Mouse (Mus musculus) adipose tissue, adult 10 weeks (tissue): Measurements from ENCODE around the gene Nphs1. TPM values are rescaled to one million over a fixed set of nuclear protein-coding genes. Genes with fewer than 3 reads are reported as not detected.

ENCODE experiments used
- polyA plus RNA-seq: library from polyadenylated mRNA; stranded (reverse); fragments of 350-450 nt; fragmentation: Illumina TruSeq; extraction: RNeasy Lipid Tissue Mini Kit (QIAGEN cat#74804); gene quantifications from one replicate; pipeline ENCODE4 v1.2.3, GENCODE M21; 2014; ENCODE audit warnings: low read depth, low replicate concordance

Nphs1 gene
- not detected for polyA plus RNA-seq

DNA sequence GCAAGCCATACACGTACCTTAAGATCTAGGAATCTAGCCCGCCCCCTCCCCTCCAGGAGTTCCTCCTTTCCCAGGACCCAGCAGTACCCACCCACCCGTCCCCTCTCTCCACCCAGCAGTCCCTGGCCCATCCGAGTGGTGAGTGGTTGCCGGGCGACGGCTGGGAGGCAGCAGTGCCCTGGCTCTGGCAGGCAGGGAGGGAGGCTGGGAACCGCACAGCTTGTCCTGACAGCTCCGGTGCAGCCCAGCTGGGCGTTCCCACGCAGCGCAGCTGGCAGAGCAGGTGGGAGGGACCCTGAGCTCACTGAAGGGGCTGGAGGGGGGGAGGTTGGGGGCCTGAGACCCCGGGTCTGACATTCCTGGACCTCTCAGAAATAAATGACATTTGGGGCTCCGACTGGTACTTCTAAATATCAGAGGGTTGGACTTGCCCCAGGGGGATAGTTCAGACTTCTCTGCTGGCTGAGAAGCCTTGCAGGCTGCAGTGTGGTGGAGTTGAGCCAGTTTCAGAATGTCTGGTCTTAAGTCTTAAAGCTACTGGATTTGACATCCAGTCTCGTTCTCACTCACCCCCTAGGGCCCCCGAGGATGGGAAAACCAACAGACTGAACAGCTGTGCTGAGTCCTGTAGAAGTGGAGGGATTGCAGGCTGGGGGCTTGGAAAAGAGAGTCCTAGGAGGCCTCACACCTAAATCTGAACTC lies at the start of gene Nphs1, which contains the start of gene Kirrel2:
Gene Nphs1 (plus strand): TSS at position 687 of the 702 bp plus-strand sequence.
Gene Kirrel2 (minus strand): TSS at position 62 of the 702 bp plus-strand sequence.

DNA sequence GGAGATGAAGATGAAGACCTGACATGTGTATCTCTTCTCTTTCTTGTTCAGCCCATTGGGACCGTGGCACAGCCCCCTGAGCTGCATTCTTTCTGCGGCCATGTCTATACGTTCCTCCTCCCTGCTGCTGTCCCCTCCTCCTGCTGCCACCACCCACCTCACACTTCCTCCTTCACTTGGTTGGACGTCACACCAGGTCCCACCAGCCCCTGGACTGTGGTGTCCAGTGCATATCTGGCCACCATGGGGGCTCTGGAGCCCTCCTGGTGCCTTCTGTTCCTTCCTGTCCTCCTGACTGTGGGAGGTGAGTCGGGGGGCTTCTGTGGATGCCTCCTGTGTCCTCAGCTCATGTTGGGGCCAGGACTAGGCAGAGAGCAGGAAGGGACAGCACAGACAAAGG lies 44.5 kb upstream of the Nphs1 start, which contains the start of gene Tyrobp:
Gene Tyrobp (plus strand): TSS at position 165 of the 400 bp plus-strand sequence.

DNA sequence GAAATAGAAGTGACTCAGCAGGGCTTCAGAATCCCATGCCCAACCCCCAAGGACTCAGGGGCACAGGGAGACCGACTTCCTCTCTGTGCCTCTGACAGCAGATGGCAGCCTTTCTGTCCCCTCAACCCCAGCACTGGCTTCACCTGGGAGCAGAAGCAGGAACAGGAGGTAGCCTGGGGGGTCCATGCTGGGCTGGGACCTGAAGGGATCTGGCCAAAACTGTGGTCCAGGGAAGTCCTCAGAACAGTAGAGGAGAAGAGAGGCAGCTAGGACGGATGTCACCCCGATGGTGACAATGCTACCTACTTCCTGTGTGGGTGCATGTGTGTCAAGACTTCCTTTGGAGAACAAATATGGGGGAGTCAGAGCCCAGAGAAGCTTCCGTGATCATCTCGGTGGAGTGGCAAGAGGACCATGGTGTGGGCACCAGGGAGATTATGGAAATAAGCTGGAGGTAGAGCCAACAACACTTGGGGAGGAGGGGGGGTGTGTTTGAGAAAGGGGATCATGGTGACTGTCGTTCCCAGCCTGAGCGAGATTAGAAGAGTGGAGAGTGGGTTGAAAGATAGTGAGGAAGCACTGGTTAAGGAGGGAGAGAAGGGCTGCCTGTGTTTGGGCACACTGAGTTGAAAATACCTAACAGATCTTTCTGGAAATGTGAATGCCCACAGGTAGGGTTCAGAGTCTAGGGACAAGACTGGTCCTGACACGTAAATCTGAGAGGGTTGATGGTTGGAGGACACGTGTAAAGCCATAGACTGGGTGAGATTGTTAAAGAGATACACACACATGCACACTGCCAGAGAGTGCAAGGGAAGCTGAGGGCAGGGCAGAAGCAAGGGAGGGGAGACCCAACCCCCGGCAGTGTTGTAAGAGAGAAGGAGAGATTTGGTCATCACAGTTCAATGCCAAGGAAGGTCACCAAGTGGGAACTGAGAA lies 38.3 kb upstream of the Nphs1 start, which contains the start of gene Hcst:
Gene Hcst (minus strand): TSS at position 294 of the 939 bp plus-strand sequence.

DNA sequence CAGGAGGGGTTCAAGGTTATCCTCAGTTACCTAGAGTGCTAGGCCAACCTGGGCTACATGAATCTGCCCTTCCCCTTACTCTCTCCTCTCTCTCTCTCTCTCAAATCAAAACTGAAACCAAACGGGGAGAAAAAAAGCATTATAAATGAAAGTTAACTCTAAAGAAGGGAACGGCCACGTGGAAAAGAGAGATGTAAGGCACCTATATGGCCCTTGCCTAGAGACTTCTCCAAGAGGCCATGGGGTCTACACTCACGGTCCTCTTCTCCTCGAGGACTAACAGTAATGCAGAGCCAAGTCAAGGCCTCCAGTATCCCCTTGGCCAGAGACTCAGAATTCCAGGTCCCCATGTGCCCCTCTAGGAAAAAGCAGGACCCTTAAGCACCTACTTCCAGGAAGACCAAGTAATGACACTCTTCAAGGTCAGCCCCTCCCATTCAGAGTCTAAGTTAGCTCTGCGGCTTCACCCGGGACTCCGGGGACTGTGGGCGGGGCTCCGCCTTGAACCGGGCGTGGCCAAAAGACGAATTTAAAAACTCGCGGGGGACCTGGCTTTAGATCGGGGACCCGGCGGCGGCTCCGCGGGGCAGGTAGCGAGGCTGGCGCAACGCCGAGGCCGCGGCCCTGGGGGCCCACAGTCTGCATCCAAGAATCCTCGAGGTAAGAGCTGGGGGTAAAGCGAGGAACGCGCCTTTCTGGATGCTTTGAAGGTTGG lies 36.8 kb upstream of the Nphs1 start, which contains the start of gene Nfkbid:
Gene Nfkbid (plus strand): TSS at position 558 of the 715 bp plus-strand sequence.

DNA sequence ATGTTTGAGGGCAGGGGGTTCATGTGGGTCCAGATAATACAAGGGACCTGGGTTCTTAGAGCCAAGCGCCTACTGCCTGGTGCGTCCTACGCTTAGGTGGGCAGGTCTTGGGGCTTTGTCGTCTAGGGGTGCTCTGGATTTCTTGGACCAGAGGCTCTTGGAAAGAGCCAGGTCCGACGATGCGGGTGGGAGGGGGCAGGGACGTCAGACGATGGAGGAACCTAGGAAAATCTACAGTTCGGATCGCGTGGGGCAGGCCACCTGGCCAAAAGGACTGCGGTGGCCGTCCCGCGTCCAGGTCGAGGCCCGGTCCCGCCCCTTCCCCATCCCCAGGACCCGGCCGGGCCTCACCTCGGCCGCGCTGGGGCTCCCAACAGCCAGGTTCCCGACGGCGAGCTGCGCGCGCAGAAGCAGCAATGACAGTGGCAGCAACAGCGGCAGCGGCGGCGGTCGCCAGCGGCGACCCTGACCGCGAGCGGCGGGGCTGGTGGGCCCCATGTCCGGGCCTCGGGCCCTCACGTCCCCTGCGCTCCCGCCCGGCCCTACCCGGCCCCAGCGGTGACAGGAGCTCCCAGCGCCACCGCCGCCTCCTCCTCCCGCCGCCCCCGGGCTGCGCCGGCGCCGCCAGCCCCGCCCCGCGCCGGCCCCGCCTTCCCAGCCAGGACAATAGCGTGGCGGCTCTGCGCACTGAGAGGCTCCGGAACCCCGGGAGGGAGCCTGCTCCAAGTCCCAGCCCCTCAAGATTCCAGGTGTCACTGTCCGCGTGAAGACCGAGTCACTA lies 13.0 kb upstream of the Nphs1 start, which contains the start of gene Aplp1:
Gene Aplp1 (minus strand): TSS at position 565 of the 781 bp plus-strand sequence.

DNA sequence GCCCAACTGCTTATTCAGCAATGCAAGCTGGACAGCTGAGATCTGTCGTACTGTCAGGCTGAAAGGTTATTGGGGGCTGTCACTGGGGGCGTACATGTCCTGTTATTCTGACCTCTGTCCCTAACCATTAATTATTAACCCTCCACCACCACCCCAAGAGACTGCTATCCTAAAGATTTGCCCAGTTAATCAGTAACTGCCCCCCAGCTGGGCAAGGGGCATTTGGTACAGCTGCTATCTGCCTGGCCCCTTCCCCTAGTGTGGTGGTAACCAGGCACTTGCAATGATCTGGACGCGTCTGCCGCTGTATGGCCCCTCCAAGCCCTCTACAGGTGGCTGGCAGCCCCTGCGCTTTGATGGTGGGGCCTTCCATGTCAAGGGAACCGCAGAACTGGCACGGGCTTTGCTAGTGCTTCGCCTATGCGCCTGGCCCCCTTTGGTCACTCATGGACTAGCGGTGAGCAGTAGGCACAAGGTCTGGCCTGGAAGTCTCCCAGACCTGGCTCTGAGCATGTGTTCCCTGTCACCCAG lies 35.4 kb downstream of the Nphs1 start, which contains the start of gene Prodh2:
Gene Prodh2 (plus strand): TSS at position 222 of the 531 bp plus-strand sequence.

DNA sequence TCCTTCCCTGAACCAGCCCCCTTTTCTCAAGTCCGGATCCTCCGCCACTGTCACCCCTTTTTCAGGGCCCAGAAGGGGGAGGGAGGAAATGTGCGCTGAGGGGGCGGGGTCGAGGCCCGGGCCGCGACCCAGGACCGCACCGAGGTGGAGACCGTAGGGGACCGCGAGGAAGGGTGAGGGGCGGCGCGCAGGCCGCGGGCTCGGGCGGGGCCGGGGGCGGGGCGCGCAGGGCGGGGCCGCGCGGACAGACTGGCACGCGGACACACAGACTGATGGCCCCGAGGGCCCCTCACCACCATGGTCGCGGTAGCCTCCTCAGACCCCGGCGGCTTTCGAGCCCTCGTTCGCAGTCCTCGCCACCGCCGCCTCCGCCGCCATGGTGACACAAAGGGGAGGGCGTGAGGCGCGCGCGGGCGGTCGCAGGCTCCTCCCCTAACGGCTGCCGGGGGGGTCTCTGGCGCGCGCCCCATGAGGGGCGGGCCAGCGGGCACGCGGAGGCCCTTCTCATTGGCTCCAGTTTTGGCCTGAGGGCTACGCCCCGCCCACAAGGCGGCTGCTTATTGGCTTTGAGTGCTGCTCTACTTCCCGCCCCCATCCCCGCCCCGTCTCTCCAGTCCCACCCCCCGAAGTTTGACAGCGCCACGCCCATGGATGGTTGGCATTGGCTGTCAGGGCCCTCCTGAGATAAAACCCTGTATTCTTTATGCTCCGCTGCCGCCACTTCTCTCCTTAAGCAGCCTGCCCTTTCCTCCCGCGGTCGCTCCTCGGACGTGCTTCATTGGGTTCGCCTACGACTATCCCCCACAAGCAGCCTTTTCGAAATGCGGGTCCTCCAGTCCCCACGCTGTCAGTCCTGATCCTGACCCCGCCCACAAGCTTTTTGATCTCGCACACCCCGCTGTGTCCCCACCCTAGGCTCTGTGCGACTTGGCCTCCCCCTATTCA lies 76.8 kb downstream of the Nphs1 start, which contains the start of gene Arhgap33:
Gene Arhgap33 (minus strand): TSS at position 428 of the 945 bp plus-strand sequence.

Other genes starting within 250 kb of the Nphs1 start
- 55.6 TPM for gene Polr2i, start 226.4 kb upstream of the Nphs1 start, polyA plus RNA-seq
- gene Tbcb, start 226.0 kb upstream of the Nphs1 start, polyA plus RNA-seq: 75.0 TPM
- gene Ovol3, start 222.6 kb upstream of the Nphs1 start, polyA plus RNA-seq: not detected
- 1.5 TPM for gene Thap8, start 178.2 kb upstream of the Nphs1 start, polyA plus RNA-seq
- 18.1 TPM for gene Wdr62, start 177.9 kb upstream of the Nphs1 start, polyA plus RNA-seq
- 12.2 TPM for gene Clip3, start 166.6 kb upstream of the Nphs1 start, polyA plus RNA-seq
- gene Alkbh6, start 149.6 kb upstream of the Nphs1 start, polyA plus RNA-seq: 44.2 TPM
- gene Syne4, start 143.5 kb upstream of the Nphs1 start, polyA plus RNA-seq: 5.0 TPM
- 1.2 TPM for gene E130208F15Rik, start 136.6 kb upstream of the Nphs1 start, polyA plus RNA-seq
- 9.0 TPM for gene Sdhaf1, start 134.4 kb upstream of the Nphs1 start, polyA plus RNA-seq
- gene Lrfn3, start 95.5 kb upstream of the Nphs1 start, polyA plus RNA-seq: 1.7 TPM
- 114 TPM for gene Tyrobp, start 44.6 kb upstream of the Nphs1 start, polyA plus RNA-seq
- 4.5 TPM for gene Hcst, start 38.5 kb upstream of the Nphs1 start, polyA plus RNA-seq
- gene Nfkbid, start 36.6 kb upstream of the Nphs1 start, polyA plus RNA-seq: 1.9 TPM
- 2.8 TPM for gene Aplp1, start 12.8 kb upstream of the Nphs1 start, polyA plus RNA-seq
- not detected for gene Kirrel2, start 625 bp upstream of the Nphs1 start, polyA plus RNA-seq
- gene Prodh2, start 35.3 kb downstream of the Nphs1 start, polyA plus RNA-seq: not detected
- 11.2 TPM for gene Arhgap33, start 76.7 kb downstream of the Nphs1 start, polyA plus RNA-seq
- gene Hspb6, start 93.9 kb downstream of the Nphs1 start, polyA plus RNA-seq: 19.1 TPM
- 13.6 TPM for gene Proser3, start 94.0 kb downstream of the Nphs1 start, polyA plus RNA-seq
- 26.3 TPM for gene Lin37, start 101.5 kb downstream of the Nphs1 start, polyA plus RNA-seq
- 50.0 TPM for gene U2af1l4, start 105.0 kb downstream of the Nphs1 start, polyA plus RNA-seq
- 6.5 TPM for gene Gm49396, start 105.0 kb downstream of the Nphs1 start, polyA plus RNA-seq
- 138 TPM for gene Psenen, start 105.3 kb downstream of the Nphs1 start, polyA plus RNA-seq
- gene Igflr1, start 107.1 kb downstream of the Nphs1 start, polyA plus RNA-seq: 2.8 TPM
- 28.8 TPM for gene Kmt2b, start 130.4 kb downstream of the Nphs1 start, polyA plus RNA-seq
- gene Zbtb32, start 140.6 kb downstream of the Nphs1 start, polyA plus RNA-seq: 2.1 TPM
- 25.2 TPM for gene Upk1a, start 154.5 kb downstream of the Nphs1 start, polyA plus RNA-seq
- gene Cox6b1, start 167.8 kb downstream of the Nphs1 start, polyA plus RNA-seq: 824 TPM
- not detected for gene Etv2, start 177.5 kb downstream of the Nphs1 start, polyA plus RNA-seq
- gene Rbm42, start 192.0 kb downstream of the Nphs1 start, polyA plus RNA-seq: 55.3 TPM
- gene Haus5, start 206.7 kb downstream of the Nphs1 start, polyA plus RNA-seq: 12.3 TPM
- 2.8 TPM for gene Pmis2, start 213.3 kb downstream of the Nphs1 start, polyA plus RNA-seq
- gene 2200002J24Rik, start 240.6 kb downstream of the Nphs1 start, polyA plus RNA-seq: not detected